In the genomic region with DNA sequence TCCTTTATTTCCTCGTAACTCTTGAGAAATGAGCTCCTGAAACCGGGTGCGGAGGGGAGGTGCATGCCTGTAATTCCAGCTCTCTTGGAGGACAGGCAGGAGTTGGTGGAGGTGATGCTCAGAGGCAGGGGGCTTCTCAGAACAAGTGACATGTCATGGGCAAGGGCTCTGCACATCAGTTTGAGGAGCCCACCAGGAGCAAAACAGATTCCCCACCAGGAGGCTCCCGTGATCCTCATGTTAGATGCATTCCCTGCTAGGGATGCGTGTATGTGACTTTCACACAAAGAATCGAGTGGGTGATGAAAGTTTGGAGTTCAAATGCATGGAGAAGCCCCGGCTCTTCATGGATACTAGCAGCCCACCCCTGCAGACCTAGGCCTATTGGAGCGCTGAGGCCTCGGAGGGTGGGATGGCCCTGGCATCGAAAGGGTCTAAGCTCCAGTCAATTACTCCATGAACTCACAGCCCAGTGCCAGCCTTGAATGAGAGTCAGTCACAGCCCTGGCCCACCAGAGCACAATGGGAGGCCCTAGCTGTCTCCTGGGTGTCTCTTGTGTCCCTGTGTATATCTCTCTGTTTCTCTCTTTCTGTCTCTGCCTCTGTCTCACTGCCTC, we compare ENCODE assay signal across 9 mouse cellular contexts.
DNase-seq lines count a peak whose midpoint lies in the region; ATAC-seq and TF ChIP-seq lines count a peak whose summit lies in the region.
"Had no signal": no experiment of that assay in that cellular context is flagged by ENCODE, and none has a peak within 500 bp of the region (broad histone marks: within the 10 kb centered on the region; RNA-seq: fewer than 3 reads in every experiment).

No protein-coding gene starts in this region.

- H3K4me1 ChIP-seq in hindbrain, embryonic 12.5 days: peaks cover 35% of the 10 kb centered on the region
- peaks cover 8% of the 10 kb centered on the region for H3K4me1 ChIP-seq in midbrain, postnatal 0 days (ENCODE audit: insufficient read depth, low read length)
- no peaks in the 10 kb centered on the region; the same call in 1 of the 2 replicates for H3K4me1 ChIP-seq in liver, embryonic 11.5 days (replicated peaks; ENCODE audit: control insufficient read depth, insufficient read depth, low read length)

- H3K27me3 ChIP-seq in hindbrain, embryonic 12.5 days: peaks cover 3% of the 10 kb centered on the region
- H3K27me3 ChIP-seq in midbrain, postnatal 0 days (ENCODE audit: insufficient read depth, low read length): no peaks in the 10 kb centered on the region
- peaks cover 10% of the 10 kb centered on the region for H3K27me3 ChIP-seq in liver, embryonic 11.5 days (replicated peaks; ENCODE audit: control insufficient read depth, insufficient read depth, low read length)

- ATAC-seq in hindbrain, embryonic 12.5 days (ENCODE audit: low FRiP score): peak; percentile 51; the same call in 1 of the 2 replicates
- ATAC-seq in midbrain, postnatal 0 days (ENCODE audit: low FRiP score): no peak
- no peak for ATAC-seq in liver, embryonic 11.5 days (replicated peaks; ENCODE audit: low FRiP score)
- ATAC-seq: liver, postnatal 0 days had no signal

- no peaks in the 10 kb centered on the region for H3K36me3 ChIP-seq in hindbrain, embryonic 12.5 days
- H3K36me3 ChIP-seq in midbrain, postnatal 0 days (ENCODE audit: insufficient read depth, low read length): no peaks in the 10 kb centered on the region
- no peaks in the 10 kb centered on the region for H3K36me3 ChIP-seq in liver, embryonic 11.5 days (ENCODE audit: control insufficient read depth, insufficient read depth, low read length)

- peak; percentile 63 for TF ChIP-seq CTCF in midbrain, postnatal 0 days (IDR thresholded peaks at IDR 0.05)

- H3K27ac ChIP-seq in hindbrain, embryonic 12.5 days: peak overlapping the region; percentile 78
- no peak overlapping the region for H3K27ac ChIP-seq in midbrain, postnatal 0 days (ENCODE audit: low read depth, low read length)
- H3K27ac ChIP-seq in liver, embryonic 11.5 days (ENCODE audit: low read depth, low read length): no peak overlapping the region

- peak overlapping the region; percentile 37 for H3K4me2 ChIP-seq in hindbrain, embryonic 12.5 days (replicated peaks)
- no peak overlapping the region; the same call in 1 of the 2 replicates for H3K4me2 ChIP-seq in midbrain, postnatal 0 days (ENCODE audit: low read depth, low read length, poor library complexity, severe bottlenecking)
- no peak overlapping the region for H3K4me2 ChIP-seq in liver, embryonic 11.5 days

- H3K9ac ChIP-seq in hindbrain, embryonic 12.5 days: no peak overlapping the region
- no peak overlapping the region for H3K9ac ChIP-seq in midbrain, postnatal 0 days (replicated peaks; ENCODE audit: low read length, poor library complexity, severe bottlenecking)
- no peak overlapping the region for H3K9ac ChIP-seq in liver, embryonic 11.5 days (ENCODE audit: low read depth, low read length)
- H3K9ac ChIP-seq: liver, postnatal 0 days had no signal

- DNase-seq in kidney, postnatal 10 days: peak; percentile 14
- no peak for DNase-seq in kidney, postnatal 25 days
- DNase-seq in embryo, embryonic 10.5 days (ENCODE audit: low spot score): peak; percentile 56
- DNase-seq in midbrain, postnatal 0 days (ENCODE audit: low spot score): peak; percentile 47
- no peak for DNase-seq in B cell, adult 2 months
- DNase-seq in spleen, adult 12 weeks (ENCODE audit: low spot score): no peak
- DNase-seq in liver, embryonic 11.5 days (ENCODE audit: low spot score): no peak
- DNase-seq: liver, postnatal 0 days had no signal

- WGBS in hindbrain, embryonic 12.5 days: 18% methylated on average over 10 of the region's 10 CpGs
- WGBS in midbrain, postnatal 0 days: 19% methylated on average over 10 of the region's 10 CpGs
- WGBS in liver, embryonic 11.5 days: 48% methylated on average over 10 of the region's 10 CpGs

- H3K4me3 ChIP-seq in hindbrain, embryonic 12.5 days: no peak overlapping the region
- H3K4me3 ChIP-seq in midbrain, postnatal 0 days (ENCODE audit: low read depth, low read length): no peak overlapping the region
- H3K4me3 ChIP-seq in liver, embryonic 11.5 days (ENCODE audit: low read depth, low read length): no peak overlapping the region

- no peaks in the 10 kb centered on the region for H3K9me3 ChIP-seq in hindbrain, embryonic 12.5 days (replicated peaks)
- no peaks in the 10 kb centered on the region for H3K9me3 ChIP-seq in midbrain, postnatal 0 days (ENCODE audit: low read length)
- no peaks in the 10 kb centered on the region for H3K9me3 ChIP-seq in liver, embryonic 11.5 days (ENCODE audit: control insufficient read depth, low read length)

Comparison
In these comparisons a context has a peak if more than half of its experiments do, and no peak if none do; other contexts are left out.
1. DNase-seq: peak in kidney, postnatal 10 days (single experiment), embryo, embryonic 10.5 days (single experiment) and midbrain, postnatal 0 days (single experiment); none in kidney, postnatal 25 days (0 of 2), B cell, adult 2 months (0 of 2), spleen, adult 12 weeks (single experiment) and liver, embryonic 11.5 days (single experiment).